Mouse (Mus musculus): ENCODE measurements around the gene Hoxd10. TPM values are rescaled to one million over a fixed set of nuclear protein-coding genes. Genes with fewer than 3 reads are reported as not detected.
A peak's percentile ranks its signal among the peaks of the same experiment; 100 is the strongest.

The Hoxd10 gene
- polyA plus RNA-seq, 1 experiment from 2014 or later = not detected

GRCm38 (mm10) chr2:74720384-74720783 lies 28.7 kb downstream of the Hoxd10 start:
- H3K36me3 ChIP-seq = no peaks in the 10 kb centered on the region
- 5% methylated on average over 2 of the region's 2 CpGs for whole genome bisulfite sequencing

GRCm38 (mm10) chr2:74720955-74721491 lies 29.3 kb downstream of the Hoxd10 start:
- H3K27ac ChIP-seq (replicated peaks) = no peak overlapping the region
- 2% methylated on average over 5 of the region's 5 CpGs for WGBS
- DNase-seq (ENCODE audit: low spot score) = peak; percentile 14

More at GRCm38 (mm10) chr2:74720384-74720783, 28.7 kb downstream of the Hoxd10 start:
- no peak for DNase-seq (ENCODE audit: low spot score)
- H3K27me3 ChIP-seq (ENCODE audit: low read depth, poor library complexity, severe bottlenecking) = peaks cover 100% of the 10 kb centered on the region
- no peak overlapping the region for H3K27ac ChIP-seq (replicated peaks)
- H3K9me3 ChIP-seq (replicated peaks) = no peaks in the 10 kb centered on the region
- H3K4me3 ChIP-seq = no peak overlapping the region
- H3K4me1 ChIP-seq = peaks cover 5% of the 10 kb centered on the region; the same call in 1 of the 2 replicates

GRCm38 (mm10) chr2:74721882-74722281 lies 30.2 kb downstream of the Hoxd10 start:
- H3K27me3 ChIP-seq (ENCODE audit: low read depth, poor library complexity, severe bottlenecking) = peaks cover 100% of the 10 kb centered on the region
- WGBS = 6% methylated on average over 6 of the region's 6 CpGs
- peak; percentile 25 for DNase-seq (ENCODE audit: low spot score)

More at GRCm38 (mm10) chr2:74720955-74721491, 29.3 kb downstream of the Hoxd10 start:
- no peak overlapping the region for H3K4me3 ChIP-seq
- H3K9me3 ChIP-seq (replicated peaks) = no peaks in the 10 kb centered on the region
- no peaks in the 10 kb centered on the region for H3K36me3 ChIP-seq
- peaks cover 100% of the 10 kb centered on the region for H3K27me3 ChIP-seq (ENCODE audit: low read depth, poor library complexity, severe bottlenecking)
- H3K4me1 ChIP-seq = peaks cover under 1% of the 10 kb centered on the region; the same call in 1 of the 2 replicates

GRCm38 (mm10) chr2:74722949-74723348 lies 31.2 kb downstream of the Hoxd10 start:
- DNase-seq (ENCODE audit: low spot score) = no peak
- H3K9me3 ChIP-seq (replicated peaks) = no peaks in the 10 kb centered on the region
- 2% methylated on average over 8 of the region's 8 CpGs for WGBS
- H3K36me3 ChIP-seq = no peaks in the 10 kb centered on the region
- H3K27ac ChIP-seq (replicated peaks) = no peak overlapping the region
- H3K27me3 ChIP-seq (ENCODE audit: low read depth, poor library complexity, severe bottlenecking) = peaks cover 100% of the 10 kb centered on the region
- H3K4me1 ChIP-seq = peaks cover 9% of the 10 kb centered on the region
- H3K4me3 ChIP-seq = no peak overlapping the region

More at GRCm38 (mm10) chr2:74721882-74722281, 30.2 kb downstream of the Hoxd10 start:
- no peaks in the 10 kb centered on the region for H3K4me1 ChIP-seq
- no peaks in the 10 kb centered on the region for H3K36me3 ChIP-seq
- H3K9me3 ChIP-seq (replicated peaks) = no peaks in the 10 kb centered on the region
- H3K4me3 ChIP-seq = no peak overlapping the region
- H3K27ac ChIP-seq (replicated peaks) = no peak overlapping the region

GRCm38 (mm10) chr2:74724244-74725015 lies 32.7 kb downstream of the Hoxd10 start:
- 5% methylated on average over 7 of the region's 7 CpGs for WGBS
- H3K4me1 ChIP-seq = peaks cover 9% of the 10 kb centered on the region
- no peak overlapping the region for H3K4me3 ChIP-seq
- peaks cover 100% of the 10 kb centered on the region for H3K27me3 ChIP-seq (ENCODE audit: low read depth, poor library complexity, severe bottlenecking)
- no peak overlapping the region for H3K27ac ChIP-seq (replicated peaks)
- H3K9me3 ChIP-seq (replicated peaks) = no peaks in the 10 kb centered on the region
- peak; percentile 28 for DNase-seq (ENCODE audit: low spot score)
- no peaks in the 10 kb centered on the region for H3K36me3 ChIP-seq

- Histone ChIP-seq H3K9me3 (replicated peaks) (no peaks in the 10 kb centered on the region), H3K4me1 (peaks cover 9% of the 10 kb centered on the region), H3K27ac (replicated peaks) (no peak overlapping the region), H3K27me3 (ENCODE audit: low read depth, poor library complexity, severe bottlenecking) (peaks cover 100% of the 10 kb centered on the region), H3K36me3 (no peaks in the 10 kb centered on the region), H3K4me3 (no peak overlapping the region)
- 1% methylated on average over 17 of the region's 17 CpGs for WGBS
- DNase-seq (ENCODE audit: low spot score) = peak; percentile 52
Observed at GRCm38 (mm10) chr2:74725171-74725570, 33.4 kb downstream of the Hoxd10 start.

- no peak for DNase-seq (ENCODE audit: low spot score)
- peaks cover 100% of the 10 kb centered on the region for H3K27me3 ChIP-seq (ENCODE audit: low read depth, poor library complexity, severe bottlenecking)
- WGBS = 6% methylated on average over 5 of the region's 5 CpGs
Observed at GRCm38 (mm10) chr2:74726551-74726950, 34.8 kb downstream of the Hoxd10 start, which contains the start of gene Gm28230. Gene Gm28230, plus strand, starts transcription at chr2:74726728.

GRCm38 (mm10) chr2:74726973-74727639 lies 35.4 kb downstream of the Hoxd10 start:
- Histone ChIP-seq H3K36me3 (no peaks in the 10 kb centered on the region), H3K27me3 (ENCODE audit: low read depth, poor library complexity, severe bottlenecking) (peaks cover 100% of the 10 kb centered on the region), H3K4me3 (peak overlapping the region; percentile 37), H3K9me3 (replicated peaks) (no peaks in the 10 kb centered on the region), H3K4me1 (peaks cover 9% of the 10 kb centered on the region), H3K27ac (replicated peaks) (no peak overlapping the region)
- DNase-seq (ENCODE audit: low spot score) = no peak
- WGBS = under 1% methylated on average over 42 of the region's 43 CpGs

More at GRCm38 (mm10) chr2:74726551-74726950, 34.8 kb downstream of the Hoxd10 start, which contains the start of gene Gm28230:
- H3K36me3 ChIP-seq = no peaks in the 10 kb centered on the region
- H3K4me3 ChIP-seq = peak within 1 kb of the TSS; percentile 37
- no peak within 1 kb of the TSS for H3K27ac ChIP-seq (replicated peaks)
- no peaks in the 10 kb centered on the region for H3K9me3 ChIP-seq (replicated peaks)
- H3K4me1 ChIP-seq = peaks cover 9% of the 10 kb centered on the region

- peaks cover 100% of the 10 kb centered on the region for H3K27me3 ChIP-seq (ENCODE audit: low read depth, poor library complexity, severe bottlenecking)
- H3K9me3 ChIP-seq (replicated peaks) = no peaks in the 10 kb centered on the region
- DNase-seq (ENCODE audit: low spot score) = no peak
- H3K4me3 ChIP-seq = peak overlapping the region; percentile 37
- WGBS = 1% methylated on average over 25 of the region's 25 CpGs
- no peak overlapping the region for H3K27ac ChIP-seq (replicated peaks)
- H3K4me1 ChIP-seq = peaks cover 11% of the 10 kb centered on the region
- no peaks in the 10 kb centered on the region for H3K36me3 ChIP-seq
Observed at GRCm38 (mm10) chr2:74727640-74728302, 36.0 kb downstream of the Hoxd10 start.

- Histone ChIP-seq H3K36me3 (no peaks in the 10 kb centered on the region), H3K9me3 (replicated peaks) (no peaks in the 10 kb centered on the region), H3K4me3 (no peak overlapping the region), H3K4me1 (peaks cover 15% of the 10 kb centered on the region), H3K27ac (replicated peaks) (no peak overlapping the region), H3K27me3 (ENCODE audit: low read depth, poor library complexity, severe bottlenecking) (peaks cover 100% of the 10 kb centered on the region)
- no peak for DNase-seq (ENCODE audit: low spot score)
- WGBS = 1% methylated on average over 13 of the region's 13 CpGs
Observed at GRCm38 (mm10) chr2:74728303-74728680, 36.6 kb downstream of the Hoxd10 start.

- peaks cover 100% of the 10 kb centered on the region for H3K27me3 ChIP-seq (ENCODE audit: low read depth, poor library complexity, severe bottlenecking)
- DNase-seq (ENCODE audit: low spot score) = no peak
- WGBS = 2% methylated on average over 8 of the region's 8 CpGs
- no peak overlapping the region for H3K4me3 ChIP-seq
- no peaks in the 10 kb centered on the region for H3K9me3 ChIP-seq (replicated peaks)
- peaks cover 15% of the 10 kb centered on the region for H3K4me1 ChIP-seq
- H3K36me3 ChIP-seq = no peaks in the 10 kb centered on the region
- H3K27ac ChIP-seq (replicated peaks) = no peak overlapping the region
Observed at GRCm38 (mm10) chr2:74730331-74730730, 38.6 kb downstream of the Hoxd10 start.

GRCm38 (mm10) chr2:74731055-74731454 lies 39.3 kb downstream of the Hoxd10 start:
- H3K36me3 ChIP-seq = no peaks in the 10 kb centered on the region
- no peak overlapping the region for H3K4me3 ChIP-seq
- H3K9me3 ChIP-seq (replicated peaks) = no peaks in the 10 kb centered on the region
- H3K4me1 ChIP-seq = peaks cover 18% of the 10 kb centered on the region
- DNase-seq (ENCODE audit: low spot score) = no peak
- H3K27ac ChIP-seq (replicated peaks) = no peak overlapping the region
- H3K27me3 ChIP-seq (ENCODE audit: low read depth, poor library complexity, severe bottlenecking) = peaks cover 100% of the 10 kb centered on the region
